Mouse (Mus musculus) left cerebral cortex, adult 8-10 months (tissue): ENCODE results near the gene Stat6. TPM values are rescaled to one million over a fixed set of nuclear protein-coding genes. Genes with fewer than 3 reads are reported as not detected.
A peak's percentile ranks its signal among the peaks of the same experiment; 100 is the strongest.

Experiments
- DNase-seq, 2 experiments: peaks; one replicate each; pipeline ENCODE4 v3.0.0; 2022; ENCODE audit warnings: low spot score in 2 of 2
- total RNA-seq, 4 experiments: library from RNA; stranded (reverse); gene quantifications; 2 replicates each; pipeline ENCODE4 v1.2.4; 2022

Gene Stat6
- 10 to 100 TPM; 13.5 to 17.1 (median 15.0) TPM for total RNA-seq

GRCm38 (mm10) chr10:127642772-127643552 lies at the start of gene Stat6:
Gene Stat6, plus strand, starts transcription at chr10:127642986.
- DNase-seq: peak in 1 of 2 experiments; percentile 21

GRCm38 (mm10) chr10:127594405-127594804 lies 48.4 kb upstream of the Stat6 start:
- DNase-seq: no peak

- peak in 1 of 2 experiments; percentile 69 for DNase-seq
Observed at GRCm38 (mm10) chr10:127594930-127595715, 47.7 kb upstream of the Stat6 start.

- peak in 1 of 2 experiments; percentile 31 for DNase-seq
Observed at GRCm38 (mm10) chr10:127596321-127596941, 46.4 kb upstream of the Stat6 start.

- no peak for DNase-seq
Observed at GRCm38 (mm10) chr10:127597311-127597901, 45.4 kb upstream of the Stat6 start.

- no peak for DNase-seq
Observed at GRCm38 (mm10) chr10:127598607-127599006, 44.2 kb upstream of the Stat6 start.

- no peak for DNase-seq
Observed at GRCm38 (mm10) chr10:127599252-127599651, 43.5 kb upstream of the Stat6 start.

GRCm38 (mm10) chr10:127599779-127600541 lies 42.8 kb upstream of the Stat6 start:
- no peak for DNase-seq

GRCm38 (mm10) chr10:127602194-127602593 lies 40.6 kb upstream of the Stat6 start:
- DNase-seq: no peak

- no peak for DNase-seq
Observed at GRCm38 (mm10) chr10:127603437-127604371, 39.1 kb upstream of the Stat6 start.

GRCm38 (mm10) chr10:127604465-127605250 lies 38.1 kb upstream of the Stat6 start:
- DNase-seq: no peak

GRCm38 (mm10) chr10:127605251-127605547 lies 37.6 kb upstream of the Stat6 start:
- DNase-seq: no peak

GRCm38 (mm10) chr10:127605756-127606155 lies 37.0 kb upstream of the Stat6 start:
- DNase-seq: no peak

- DNase-seq: no peak
Observed at GRCm38 (mm10) chr10:127607059-127607458, 35.7 kb upstream of the Stat6 start.

- DNase-seq: no peak
Observed at GRCm38 (mm10) chr10:127609415-127610065, 33.2 kb upstream of the Stat6 start.

GRCm38 (mm10) chr10:127610066-127610415 lies 32.7 kb upstream of the Stat6 start:
- DNase-seq: no peak

- no peak for DNase-seq
Observed at GRCm38 (mm10) chr10:127612079-127612775, 30.6 kb upstream of the Stat6 start.
